Mouse (Mus musculus) layer of hippocampus, adult 18-20 months (tissue): Measurements from ENCODE around the gene Lrrtm4. TPM values are rescaled to one million over a fixed set of nuclear protein-coding genes. Genes with fewer than 3 reads are reported as not detected.
A peak's percentile ranks its signal among the peaks of the same experiment; 100 is the strongest.

Experiments
- DNase-seq, 2 experiments: peaks; one replicate each; pipeline ENCODE4 v3.0.0; 2022; ENCODE audit warnings: low spot score in 2 of 2
- long read RNA-seq: library from polyadenylated mRNA; stranded (forward); transcript quantifications from one replicate; pipeline ENCODE4 v2.0.0, GENCODE M21; 2021
- total RNA-seq, 2 experiments: library from RNA; stranded (reverse); gene quantifications; 2 replicates each; pipeline ENCODE4 v1.2.3; 2021

The Lrrtm4 gene
- 10 to 100 TPM; 56.1 to 61.0 TPM for total RNA-seq
- long read RNA-seq, full-length matches to known transcripts = 25 of 32 reads
- long read RNA-seq, partial matches to known transcripts = 1 of 32 reads
- long read RNA-seq, other reads (novel, unspliced or antisense) = 6 of 32 reads

GRCm38 (mm10) chr6:80018765-80019164, at the start of gene Lrrtm4:
TSS of gene Lrrtm4 (plus strand) at chr6:80018877.
- DNase-seq = peak; percentile 62 to 86

DNA sequence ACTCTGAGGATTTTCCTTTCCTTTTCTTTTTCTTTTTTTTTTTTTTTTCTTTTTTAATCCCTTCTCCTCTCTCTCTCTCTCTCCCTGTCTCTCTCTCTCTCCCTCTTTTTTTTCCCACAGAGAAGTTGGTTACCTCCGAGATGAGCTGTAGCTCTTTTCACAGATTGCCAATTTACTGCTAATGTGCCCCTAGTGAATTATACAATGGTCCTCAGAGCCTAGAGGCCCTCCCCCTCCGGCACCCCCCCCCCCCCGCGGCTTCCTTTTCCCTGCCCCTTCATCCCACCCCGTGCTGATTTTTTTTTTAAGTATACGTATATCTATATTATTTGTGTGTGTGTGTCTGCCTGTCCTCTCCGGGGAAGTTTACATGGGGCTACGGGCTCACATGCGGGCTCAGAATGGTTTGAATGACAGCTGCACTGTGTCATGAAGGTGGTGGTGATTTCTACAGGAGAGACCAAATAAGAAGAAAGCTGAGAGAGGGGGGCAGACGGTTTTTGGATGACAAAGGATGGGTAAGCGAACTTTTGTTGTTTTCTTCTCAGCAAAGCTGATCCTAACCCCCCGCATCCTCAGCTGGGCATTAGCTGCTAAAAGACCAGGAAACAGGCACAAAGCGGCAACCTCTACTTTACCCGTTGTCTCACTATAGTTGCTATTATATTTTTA, 648 bp downstream of the Lrrtm4 start:
- DNase-seq = peak in 1 of 2 experiments; percentile 35

- peak in 1 of 2 experiments; percentile 39 for DNase-seq
These were observed 1.2 kb downstream of the Lrrtm4 start for GRCm38 (mm10) chr6:80019861-80020230.

- DNase-seq = no peak
These were observed 38.2 kb downstream of the Lrrtm4 start for GRCm38 (mm10) chr6:80056849-80057248.

GRCm38 (mm10) chr6:80078001-80078400, 59.3 kb downstream of the Lrrtm4 start:
- peak in 1 of 2 experiments; percentile 43 for DNase-seq

DNA sequence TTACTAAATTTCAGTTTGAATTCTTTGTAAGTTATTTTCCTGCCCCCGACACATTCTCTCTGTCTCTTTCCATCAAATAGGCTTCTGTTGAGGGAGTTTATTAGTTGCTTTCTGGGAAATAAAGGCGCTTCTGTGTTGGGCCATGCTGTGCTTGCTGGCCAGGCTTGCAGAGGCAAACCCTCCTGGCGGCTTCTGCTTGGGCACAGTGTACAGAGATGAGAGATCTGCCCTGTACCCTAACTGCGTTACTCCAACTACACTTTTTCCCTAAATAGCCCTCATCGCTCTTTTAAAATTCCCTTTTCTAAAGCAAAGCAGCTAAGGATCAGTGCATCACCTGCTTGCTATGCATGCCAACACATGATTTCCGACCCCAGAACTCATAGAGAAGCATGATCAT, 60.6 kb downstream of the Lrrtm4 start:
- DNase-seq = peak in 1 of 2 experiments; percentile 28

GRCm38 (mm10) chr6:80094909-80095308, 76.2 kb downstream of the Lrrtm4 start:
- no peak for DNase-seq

- DNase-seq = no peak
These were observed 86.7 kb downstream of the Lrrtm4 start for GRCm38 (mm10) chr6:80105343-80105742.

GRCm38 (mm10) chr6:80105843-80106242, 87.2 kb downstream of the Lrrtm4 start:
- DNase-seq = no peak

DNA sequence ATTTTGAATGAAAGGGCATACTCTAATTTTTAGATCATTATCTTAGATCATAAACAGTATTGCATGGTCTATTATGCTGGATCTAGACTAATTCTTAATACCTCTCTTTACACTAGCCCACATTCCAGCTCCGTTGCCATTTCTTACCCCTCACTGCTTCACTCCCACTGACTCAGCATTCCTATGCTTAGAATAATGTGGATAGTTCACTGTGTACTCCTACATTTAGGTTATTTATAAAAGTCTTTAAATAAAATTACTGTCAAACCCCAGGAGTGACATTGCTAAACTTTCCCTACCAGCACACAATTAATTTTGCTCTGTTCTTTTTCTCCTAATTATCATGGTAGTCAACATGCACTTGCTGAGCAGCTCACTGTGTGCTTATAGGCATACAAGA, 107.7 kb downstream of the Lrrtm4 start:
- DNase-seq = no peak

DNA sequence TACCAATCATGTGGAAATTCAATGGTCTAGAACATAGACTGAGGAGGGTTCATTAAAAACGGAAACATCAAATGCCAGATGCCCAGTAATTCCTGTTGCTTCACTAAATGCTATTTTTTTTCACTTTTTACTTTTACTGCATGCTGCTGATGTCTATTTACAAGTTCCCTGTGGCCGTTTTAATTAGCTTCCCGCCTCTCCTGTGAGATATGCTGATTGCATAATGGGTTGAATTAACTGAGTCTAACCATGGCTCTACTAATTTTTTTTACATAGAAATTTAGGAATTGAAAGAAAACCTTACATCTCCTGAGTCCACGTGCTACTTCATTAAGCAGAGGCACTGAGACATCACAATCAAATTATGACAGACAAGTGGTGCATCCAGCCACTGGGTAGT, 143.9 kb downstream of the Lrrtm4 start:
- no peak for DNase-seq

- DNase-seq = no peak
These were observed 163.2 kb downstream of the Lrrtm4 start for GRCm38 (mm10) chr6:80181916-80182315.

- DNase-seq = no peak
These were observed 163.7 kb downstream of the Lrrtm4 start for GRCm38 (mm10) chr6:80182353-80182752.

DNA sequence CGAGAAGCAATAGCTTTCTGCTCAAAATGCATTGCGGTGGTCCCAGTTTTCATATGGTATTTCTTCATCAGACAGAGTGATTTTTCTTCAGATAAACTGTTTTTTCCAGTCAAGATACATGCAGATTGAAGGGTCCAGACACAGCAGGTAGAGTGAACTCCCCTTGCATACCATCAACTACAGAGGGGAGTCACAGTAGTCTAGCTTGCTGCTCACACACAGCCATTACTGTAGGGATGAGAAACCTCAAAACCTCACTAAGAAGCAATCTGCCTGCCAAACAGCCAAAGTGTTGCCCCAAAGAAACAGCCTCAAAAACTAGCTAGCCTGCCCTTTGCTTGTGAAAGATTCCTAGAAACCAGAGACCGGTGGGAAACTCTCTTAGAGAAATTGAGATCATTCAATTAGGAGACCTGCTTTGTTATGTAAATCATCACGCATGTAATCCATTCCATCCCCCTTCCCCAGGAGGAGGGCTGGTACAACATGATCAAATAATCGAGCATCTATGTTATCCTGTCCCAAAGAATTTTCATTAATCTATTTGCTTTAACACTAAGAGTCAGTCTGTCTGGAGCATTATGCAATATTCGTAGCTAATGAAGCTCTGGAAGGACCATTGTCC, 166.9 kb downstream of the Lrrtm4 start:
- no peak for DNase-seq

GRCm38 (mm10) chr6:80186791-80187190, 168.1 kb downstream of the Lrrtm4 start:
- DNase-seq = no peak

DNA sequence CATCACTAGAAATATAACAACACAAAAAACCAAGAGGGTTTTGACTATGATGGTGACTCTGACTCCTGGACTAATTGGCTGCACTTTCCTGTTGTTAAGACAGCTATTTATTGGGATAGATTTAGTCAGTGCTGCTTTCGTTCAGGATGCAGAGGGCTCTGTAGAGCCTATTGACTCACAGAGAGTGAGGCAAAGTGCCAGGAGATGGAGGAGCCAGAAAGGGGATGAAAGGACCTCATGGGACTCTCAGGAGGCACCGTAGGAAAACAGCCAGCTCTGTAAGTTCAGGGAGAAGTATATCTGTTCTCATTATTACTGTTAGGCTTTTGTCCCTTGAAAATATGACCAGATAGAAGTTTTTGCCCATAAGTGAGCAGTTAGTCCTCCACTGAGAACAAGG, 190.8 kb downstream of the Lrrtm4 start:
- DNase-seq = no peak

DNA sequence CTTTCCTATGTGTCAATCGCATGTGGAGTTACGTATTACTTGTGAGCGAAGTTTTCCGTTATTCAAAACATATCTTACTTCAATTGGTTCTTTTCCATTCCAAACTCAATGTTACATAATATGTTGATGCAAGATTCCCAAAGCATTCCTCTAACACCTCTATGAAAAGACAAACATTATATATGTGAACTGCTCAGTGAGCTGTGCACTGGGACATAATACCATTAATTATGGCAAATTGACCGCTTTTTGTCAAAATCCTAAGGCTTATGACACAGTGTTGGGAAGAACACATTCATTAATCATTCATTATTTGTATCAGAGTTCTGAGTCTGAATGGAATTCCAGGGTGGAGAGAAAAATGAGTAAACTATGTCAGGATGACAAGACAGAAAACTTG, 191.6 kb downstream of the Lrrtm4 start:
- no peak for DNase-seq

GRCm38 (mm10) chr6:80261595-80261994, 242.9 kb downstream of the Lrrtm4 start:
- DNase-seq = no peak

- no peak for DNase-seq
These were observed 245.3 kb downstream of the Lrrtm4 start for GRCm38 (mm10) chr6:80263972-80264371.

DNA sequence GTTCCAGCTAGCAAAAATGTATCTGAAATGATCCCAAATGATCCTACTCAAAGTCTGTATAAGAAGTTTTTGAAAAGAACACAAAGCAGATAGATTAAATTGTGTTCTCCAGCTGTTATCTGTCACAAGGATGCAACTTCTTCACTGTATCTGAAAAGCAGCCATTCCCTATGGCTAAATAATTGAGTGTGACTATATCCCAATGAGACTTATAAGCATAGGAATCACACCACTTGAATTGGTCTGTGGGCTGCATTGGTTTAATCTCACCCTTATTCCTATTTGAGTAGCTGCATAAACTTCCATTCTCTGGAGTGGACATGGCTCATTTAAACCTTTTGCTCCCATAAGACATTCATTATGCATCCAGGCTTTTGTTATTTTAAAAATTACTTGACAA, 245.9 kb downstream of the Lrrtm4 start:
- no peak for DNase-seq

- no peak for DNase-seq
These were observed 247.1 kb downstream of the Lrrtm4 start for GRCm38 (mm10) chr6:80265746-80266145.

DNA sequence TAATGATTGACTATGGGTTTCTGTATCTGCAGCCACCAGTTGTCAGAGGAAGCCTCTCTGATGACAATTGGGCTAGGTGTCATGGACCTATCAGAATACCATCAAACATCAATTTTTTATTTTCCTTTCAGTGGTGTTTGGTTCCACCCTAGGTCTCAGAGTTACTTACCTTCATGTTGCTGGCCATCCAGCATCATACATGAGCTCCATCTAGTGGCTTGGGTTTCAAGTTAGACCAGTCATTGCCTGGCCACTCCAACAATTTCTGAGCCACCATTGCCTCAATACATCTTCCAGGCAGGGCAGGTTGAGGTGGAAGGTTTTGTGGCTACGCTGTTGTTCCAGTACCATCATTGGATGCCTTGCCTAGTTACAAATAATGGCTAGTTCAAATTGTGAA, 268.3 kb downstream of the Lrrtm4 start:
- DNase-seq = no peak

DNA sequence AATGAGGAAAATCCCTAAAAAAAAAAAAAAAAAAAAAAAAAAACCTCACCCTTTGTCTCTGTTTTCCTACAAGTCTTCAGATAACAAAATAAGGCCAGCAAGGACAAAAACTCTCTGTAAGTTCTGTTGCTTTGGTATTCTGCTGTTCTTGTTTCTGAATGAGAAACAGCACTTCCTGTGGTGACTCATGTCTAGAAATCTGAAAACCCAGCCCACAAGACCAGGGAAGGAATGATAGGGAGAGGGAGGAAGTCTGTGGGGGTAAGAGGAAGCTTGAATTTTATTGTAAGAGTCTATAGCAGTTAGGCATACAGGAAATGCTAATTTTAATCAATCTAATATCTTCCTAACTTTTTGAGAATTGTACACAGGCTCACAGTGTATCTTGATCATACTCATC, 283.2 kb downstream of the Lrrtm4 start:
- no peak for DNase-seq
